Mouse (Mus musculus) layer of hippocampus, postnatal 14 days (tissue): ENCODE measurements at regions not wholly inside any gene's neighbourhood (a gene's known extent, or its start where the extent isn't known, plus 50 kb on each side); places are given as distances from the start of the nearest gene placed in this dataset.
"Not testable (repeated sequence)": the region's sequence is repeated elsewhere in the genome, so short reads cannot be mapped to it uniquely, and the experiment has no call there.

Experiments used
- DNase-seq, 2 experiments: peaks; one replicate each; pipeline ENCODE4 v3.0.0; 2021 to 2022; ENCODE audit warnings: low spot score in 2 of 2, mixed read lengths in 1 of 2

GRCm38 (mm10) chrX:50604995-50605394, 176.7 kb upstream of the Olfr1324 start:
- DNase-seq, result peak in 1 of 2 experiments; percentile 89

GRCm38 (mm10) chrX:50602881-50603280, 174.6 kb upstream of the Olfr1324 start:
- peak in 1 of 2 experiments; percentile 99 for DNase-seq

GRCm38 (mm10) chrX:50602461-50602875, 174.2 kb upstream of the Olfr1324 start:
- DNase-seq, result peak in 1 of 2 experiments; percentile 70

- peak in 1 of 2 experiments; percentile 96 for DNase-seq
Observed at GRCm38 (mm10) chrX:50600262-50600661, 172.0 kb upstream of the Olfr1324 start.

- peak in 1 of 2 experiments; percentile 93 for DNase-seq
Observed at GRCm38 (mm10) chrX:50599780-50600179, 171.5 kb upstream of the Olfr1324 start.

- DNase-seq, result not testable (repeated sequence)
Observed at GRCm38 (mm10) chrX:50597626-50598025, 169.3 kb upstream of the Olfr1324 start.

GRCm38 (mm10) chrX:50597105-50597504, 168.8 kb upstream of the Olfr1324 start:
- DNase-seq, result peak in 1 of 2 experiments; percentile 71

- DNase-seq, result peak in 1 of 2 experiments; percentile 76
Observed at GRCm38 (mm10) chrX:50594976-50595375, 166.7 kb upstream of the Olfr1324 start.

GRCm38 (mm10) chrX:50591477-50591876, 163.2 kb upstream of the Olfr1324 start:
- peak in 1 of 2 experiments; percentile 62 for DNase-seq

- DNase-seq, result peak in 1 of 2 experiments; percentile 79
Observed at GRCm38 (mm10) chrX:50590673-50591341, 162.5 kb upstream of the Olfr1324 start.

- no peak for DNase-seq
Observed at GRCm38 (mm10) chrX:50588892-50589291, 160.6 kb upstream of the Olfr1324 start.

- DNase-seq, result peak in 1 of 2 experiments; percentile 70
Observed at GRCm38 (mm10) chrX:50583741-50584580, 155.7 kb upstream of the Olfr1324 start.

GRCm38 (mm10) chrX:50580200-50580599, 151.9 kb upstream of the Olfr1324 start:
- DNase-seq, result peak in 1 of 2 experiments; percentile 80

- peak in 1 of 2 experiments; percentile 93 for DNase-seq
Observed at GRCm38 (mm10) chrX:50576824-50577223, 148.5 kb upstream of the Olfr1324 start.

- peak in 1 of 2 experiments; percentile 93 for DNase-seq
Observed at GRCm38 (mm10) chrX:50572191-50573095, 144.1 kb upstream of the Olfr1324 start.

- DNase-seq, result peak in 1 of 2 experiments; percentile 90
Observed at GRCm38 (mm10) chrX:50569087-50569486, 140.8 kb upstream of the Olfr1324 start.

GRCm38 (mm10) chrX:50566345-50566744, 138.0 kb upstream of the Olfr1324 start:
- DNase-seq, result peak in 1 of 2 experiments; percentile 90

GRCm38 (mm10) chrX:50565031-50565430, 136.7 kb upstream of the Olfr1324 start:
- DNase-seq, result not testable (repeated sequence)

GRCm38 (mm10) chrX:50560915-50561314, 132.6 kb upstream of the Olfr1324 start:
- DNase-seq, result peak in 1 of 2 experiments; percentile 85

GRCm38 (mm10) chrX:50550297-50550696, 122.0 kb upstream of the Olfr1324 start:
- peak in 1 of 2 experiments; percentile 84 for DNase-seq

GRCm38 (mm10) chrX:50549713-50550112, 121.4 kb upstream of the Olfr1324 start:
- DNase-seq, result peak in 1 of 2 experiments; percentile 91
